Mouse (Mus musculus) liver, embryonic 14.5 days (tissue): ENCODE data around the gene Gm10401. TPM values are rescaled to one million over a fixed set of nuclear protein-coding genes. Genes with fewer than 3 reads are reported as not detected.

Experiments used
- ATAC-seq: fragments of 200-750 bp; cut with Nextera tagmentation; 2 replicates; pipeline ENCODE4 v1.8.0; 2017; ENCODE audit warnings: moderate number of reproducible peaks, mild to moderate bottlenecking, moderate library complexity; ENCODE audit not compliant: insufficient read depth
- DNase-seq, 3 experiments: peaks; one replicate each; pipeline ENCODE4 v3.0.0-alpha.2; 2012 to 2013; ENCODE audit warnings: low read depth in 3 of 3, low spot score in 3 of 3
- H3K27ac ChIP-seq: fragments of 300-500 bp; sonication (generic); 2 replicates; pipeline ENCODE4 v1.5.1; 2014; ENCODE audit warnings: moderate library complexity, mild to moderate bottlenecking, control low read depth, inconsistent platforms
- H3K27me3 ChIP-seq: fragments of 300-500 bp; sonication (generic); 2 replicates; pipeline ENCODE4 v1.6.1; 2014; ENCODE audit warnings: mild to moderate bottlenecking, low read length, moderate library complexity; ENCODE audit not compliant: control insufficient read depth, insufficient read depth
- H3K36me3 ChIP-seq: fragments of 300-500 bp; sonication (generic); replicated peaks from 2 replicates; pipeline ENCODE4 v1.6.1; 2014; ENCODE audit warnings: low read depth; ENCODE audit not compliant: control insufficient read depth, insufficient read depth
- H3K4me1 ChIP-seq, 2 experiments: fragments of 200-500 bp in 1 of 2; fragments of 300-500 bp in 1 of 2; sonication (generic) in 1 of 2; replicated peaks; 2 replicates each; pipeline ENCODE4 v1.6.1; 2012 to 2014; ENCODE audit warnings: antibody characterized with exemption in 1 of 2, inconsistent platforms in 1 of 2, low read length in 1 of 2; ENCODE audit not compliant: control insufficient read depth in 2 of 2, insufficient read depth in 2 of 2
- H3K4me2 ChIP-seq: fragments of 300-500 bp; sonication (generic); 2 replicates; pipeline ENCODE4 v1.6.1; 2014; ENCODE audit warnings: low read depth, mild to moderate bottlenecking, control low read depth, moderate library complexity
- H3K4me3 ChIP-seq, 2 experiments: fragments of 200-500 bp in 1 of 2; fragments of 300-500 bp in 1 of 2; sonication (generic) in 1 of 2; 2 replicates each; pipeline ENCODE4 v1.5.1; 2012 to 2014; ENCODE audit warnings: low read depth in 2 of 2, low read length in 2 of 2, mild to moderate bottlenecking in 2 of 2, control low read depth in 1 of 2, inconsistent platforms in 1 of 2, moderate library complexity in 1 of 2; ENCODE audit not compliant: insufficient read depth in 1 of 2
- H3K9ac ChIP-seq: fragments of 300-500 bp; sonication (generic); replicated peaks from 2 replicates; pipeline ENCODE4 v1.6.1; 2014; ENCODE audit warnings: mild to moderate bottlenecking, control low read depth, moderate library complexity
- H3K9me3 ChIP-seq: fragments of 300-500 bp; sonication (generic); 2 replicates; pipeline ENCODE4 v1.6.1; 2016; ENCODE audit warnings: low read length, mixed read lengths; ENCODE audit not compliant: control insufficient read depth
- CTCF ChIP-seq: IDR thresholded peaks from 2 replicates; pipeline ENCODE4 v1.5.1; 2016; ENCODE audit warnings: antibody characterized with exemption, low read depth, control low read depth
- EP300 ChIP-seq: IDR thresholded peaks from 2 replicates; pipeline ENCODE4 v1.6.1; 2016; ENCODE audit warnings: antibody characterized with exemption, low read depth
- WGBS: fragments of 180-500 bp; shearing (Covaris S2); extraction: QIAGEN DNeasy Blood & Tissue Kit; methylation state at CpG from one replicate; pipeline ENCODE4 v1.1.7; 2014; ENCODE audit not compliant: insufficient replicate concordance; 5-methylcytosine and 5-hydroxymethylcytosine counted together
- polyA plus RNA-seq, 2 experiments: library from polyadenylated mRNA; depleted of rRNA in 1 of 2; stranded (reverse) in 1 of 2; unstranded in 1 of 2; fragments of >200 nt; fragmentation: Nextera tagmentation in 1 of 2; extraction: Ambion mirVana in 1 of 2; gene quantifications; 2 replicates each; pipeline versions ENCODE4 v1.2.1 to v1.2.3; 2012 to 2014

The Gm10401 gene
- polyA plus RNA-seq, 2 experiments = 0.07 to 14.0 TPM

DNA sequence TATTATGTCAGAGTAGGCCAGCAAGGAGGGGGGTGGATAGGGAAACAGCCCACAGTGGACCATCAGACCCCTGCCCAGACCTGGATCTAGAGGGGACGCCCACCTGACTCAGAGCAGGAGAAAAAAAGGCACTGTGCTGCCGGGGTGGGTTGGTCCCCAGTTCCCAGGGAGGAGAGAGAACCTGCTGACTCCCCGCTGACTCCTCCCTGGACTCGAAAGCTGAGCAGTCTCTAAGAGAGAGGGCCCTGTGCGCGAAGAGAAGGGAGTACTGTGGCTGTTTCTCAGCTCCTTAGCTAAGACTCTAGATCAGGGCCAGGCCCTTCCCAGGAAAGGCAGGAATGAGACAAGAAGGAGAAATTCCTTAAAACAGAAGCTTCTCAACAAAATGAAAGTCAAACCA lies 46.4 kb upstream of the Gm10401 start:
- TF ChIP-seq EP300 = no peak
- TF ChIP-seq CTCF = no peak
- H3K4me2 ChIP-seq = no peak overlapping the region
- WGBS = 75% methylated on average over 6 of the region's 6 CpGs
- no peak overlapping the region for H3K9ac ChIP-seq
- no peaks in the 10 kb centered on the region; a peak in 1 of 4 replicates for H3K4me1 ChIP-seq
- H3K27ac ChIP-seq = no peak overlapping the region
- no peaks in the 10 kb centered on the region for H3K27me3 ChIP-seq
- ATAC-seq (no peak), DNase-seq (no peak)
- no peaks in the 10 kb centered on the region for H3K9me3 ChIP-seq
- H3K4me3 ChIP-seq = no peak overlapping the region
- peaks cover 11% of the 10 kb centered on the region for H3K36me3 ChIP-seq

DNA sequence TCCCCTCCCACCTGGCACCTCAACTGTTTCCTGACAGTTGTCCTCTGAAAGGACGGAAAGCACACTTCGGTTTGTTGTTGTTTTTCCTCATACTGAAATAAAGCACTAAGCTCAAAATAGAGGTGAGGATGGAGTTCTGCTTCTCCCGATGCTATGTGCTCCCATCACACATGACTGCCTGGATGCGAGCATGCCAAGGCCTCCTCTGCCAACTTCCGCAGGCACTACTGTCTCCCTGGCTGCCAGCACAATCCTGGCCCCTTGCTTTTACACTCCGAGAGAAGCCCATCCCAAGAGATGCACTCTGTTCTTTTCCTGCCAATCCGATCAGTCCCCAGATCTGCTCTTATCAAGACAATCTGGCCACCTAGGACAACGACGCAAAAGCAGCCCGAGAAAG lies 45.5 kb upstream of the Gm10401 start:
- WGBS = 70% methylated on average over 10 of the region's 10 CpGs
- no peak overlapping the region for H3K4me3 ChIP-seq
- no peak overlapping the region for H3K9ac ChIP-seq
- no peak for TF ChIP-seq EP300
- TF ChIP-seq CTCF = no peak
- ATAC-seq = no peak
- H3K27me3 ChIP-seq = no peaks in the 10 kb centered on the region
- no peaks in the 10 kb centered on the region for H3K9me3 ChIP-seq
- H3K4me1 ChIP-seq = no peaks in the 10 kb centered on the region
- H3K36me3 ChIP-seq = peaks cover 8% of the 10 kb centered on the region
- H3K27ac ChIP-seq = no peak overlapping the region
- DNase-seq = no peak
- H3K4me2 ChIP-seq = no peak overlapping the region

DNA sequence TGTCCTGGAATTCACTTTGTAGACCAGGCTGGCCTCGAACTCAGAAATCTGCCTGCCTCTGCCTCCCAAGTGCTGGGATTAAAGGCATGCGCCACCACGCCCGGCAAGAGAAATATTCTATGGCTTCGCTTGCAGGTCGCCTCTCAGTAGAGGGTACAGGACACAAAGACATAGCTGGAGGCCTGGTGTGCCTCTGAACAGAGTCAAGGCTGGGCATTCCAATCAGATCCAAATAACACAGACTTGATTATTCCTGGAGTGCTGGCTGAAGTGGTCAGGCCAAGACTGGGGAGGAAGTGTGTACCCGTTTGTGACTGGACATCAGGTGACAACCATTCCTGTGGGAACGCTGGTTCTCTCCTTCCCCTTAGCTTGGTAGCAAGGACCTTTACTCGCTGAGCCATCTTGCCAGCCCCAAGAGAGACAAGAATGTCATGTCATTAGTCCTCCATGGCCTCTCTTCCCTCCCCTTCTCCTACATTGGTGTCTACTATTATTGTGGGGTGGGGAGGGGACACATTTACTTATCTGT lies 44.1 kb upstream of the Gm10401 start:
- TF ChIP-seq EP300 = no peak
- TF ChIP-seq CTCF = no peak
- Histone ChIP-seq H3K36me3 (peaks cover under 1% of the 10 kb centered on the region), H3K9me3 (no peaks in the 10 kb centered on the region), H3K9ac (no peak overlapping the region), H3K4me2 (no peak overlapping the region), H3K4me1 (no peaks in the 10 kb centered on the region), H3K27me3 (no peaks in the 10 kb centered on the region), H3K27ac (no peak overlapping the region), H3K4me3 (no peak overlapping the region)
- 77% methylated on average over 9 of the region's 9 CpGs for WGBS
- DNase-seq (no peak), ATAC-seq (no peak)

DNA sequence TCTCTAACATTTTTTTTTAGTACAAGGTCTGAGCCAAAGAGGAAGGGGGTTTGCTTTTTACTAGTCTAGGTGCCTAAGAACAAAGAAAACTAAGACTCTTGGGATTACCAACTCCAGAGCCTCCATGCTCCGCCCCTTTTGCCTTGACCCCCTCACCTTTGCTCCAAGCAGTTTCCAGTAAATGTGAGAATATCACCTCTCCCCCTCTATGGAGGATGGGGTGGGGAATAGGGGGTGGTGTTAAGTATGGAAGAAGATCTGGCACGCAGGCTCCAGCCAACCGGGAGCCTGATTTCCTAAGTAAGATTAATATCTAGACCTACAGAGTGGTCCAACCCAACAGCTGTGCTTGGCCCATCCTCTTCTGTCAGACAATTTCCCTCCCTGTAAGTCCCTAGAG lies 42.6 kb upstream of the Gm10401 start:
- no peaks in the 10 kb centered on the region for H3K27me3 ChIP-seq
- no peak for ATAC-seq
- no peak overlapping the region for H3K4me3 ChIP-seq
- H3K36me3 ChIP-seq = no peaks in the 10 kb centered on the region
- 51% methylated on average over 3 of the region's 3 CpGs for WGBS
- no peak overlapping the region for H3K27ac ChIP-seq
- no peak for TF ChIP-seq CTCF
- no peak for TF ChIP-seq EP300
- H3K4me1 ChIP-seq = no peaks in the 10 kb centered on the region
- no peak overlapping the region for H3K9ac ChIP-seq
- H3K4me2 ChIP-seq = no peak overlapping the region
- no peak for DNase-seq
- H3K9me3 ChIP-seq = no peaks in the 10 kb centered on the region

DNA sequence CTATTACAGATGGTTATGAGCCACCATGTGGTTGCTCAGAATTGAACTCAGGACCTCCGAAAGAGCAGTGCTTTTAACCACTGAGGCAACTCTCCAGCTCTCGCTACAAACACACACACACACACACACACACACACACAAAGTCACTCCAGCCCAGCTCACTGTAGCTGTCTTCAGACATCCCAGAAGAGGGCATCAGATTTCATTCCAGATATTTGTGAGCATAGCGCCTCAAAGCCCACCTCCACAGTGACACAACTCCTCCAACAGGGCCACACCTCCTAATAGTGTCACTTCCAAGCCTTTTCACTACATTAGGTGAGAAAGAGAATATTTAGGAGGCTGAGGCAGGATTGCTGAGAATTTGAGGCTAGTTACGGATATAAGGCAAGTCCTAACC lies 41.0 kb upstream of the Gm10401 start:
- no peak overlapping the region for H3K9ac ChIP-seq
- H3K9me3 ChIP-seq = no peaks in the 10 kb centered on the region
- WGBS = 66% methylated on average over 4 of the region's 4 CpGs
- no peak overlapping the region for H3K4me2 ChIP-seq
- H3K4me1 ChIP-seq = no peaks in the 10 kb centered on the region
- H3K4me3 ChIP-seq = no peak overlapping the region
- TF ChIP-seq CTCF = no peak
- TF ChIP-seq EP300 = no peak
- H3K36me3 ChIP-seq = no peaks in the 10 kb centered on the region
- ATAC-seq (no peak), DNase-seq (no peak)
- no peak overlapping the region for H3K27ac ChIP-seq
- H3K27me3 ChIP-seq = no peaks in the 10 kb centered on the region
